Mouse (Mus musculus) myocyte (in vitro differentiated cells): ENCODE results near the gene Gm17584. TPM values are rescaled to one million over a fixed set of nuclear protein-coding genes. Genes with fewer than 3 reads are reported as not detected.
"Not testable (repeated sequence)": the region's sequence is repeated elsewhere in the genome, so short reads cannot be mapped to it uniquely, and the experiment has no call there.

Experiments used
- H3K27me3 ChIP-seq: one replicate; pipeline ENCODE4 v1.6.1; 2011; ENCODE audit not compliant: control insufficient read depth, insufficient read depth, insufficient read length
- H3K36me3 ChIP-seq: one replicate; pipeline ENCODE4 v1.6.1; 2011; ENCODE audit not compliant: control insufficient read depth, insufficient read depth
- H3K4me2 ChIP-seq: one replicate; pipeline ENCODE4 v1.6.1; 2011; ENCODE audit warnings: low read depth, control low read depth
- H3K4me3 ChIP-seq: one replicate; pipeline ENCODE4 v1.5.1; 2011; ENCODE audit warnings: mild to moderate bottlenecking, control low read depth, moderate library complexity
- H3K79me2 ChIP-seq: one replicate; pipeline ENCODE4 v1.6.1; 2011; ENCODE audit not compliant: control insufficient read depth, insufficient read depth
- H3ac ChIP-seq: one replicate; pipeline ENCODE4 v1.6.1; 2011; ENCODE audit not compliant: control insufficient read depth, insufficient read length
- polyA plus RNA-seq: library from polyadenylated mRNA; unstranded; fragments of >200 nt; fragmentation: generic; extraction: Trizol; gene quantifications from one replicate; pipeline ENCODE4 v1.2.1, GENCODE M21; 2012; ENCODE audit warnings: missing spikeins

Gene Gm17584
- not detected for polyA plus RNA-seq

GRCm38 (mm10) chrX:124500263-124500662 lies at the start of gene Gm17584:
Gene Gm17584, plus strand, starts transcription at chrX:124500563.
- H3ac ChIP-seq, H3K27me3 ChIP-seq, H3K4me3 ChIP-seq, H3K4me2 ChIP-seq, H3K79me2 ChIP-seq, H3K36me3 ChIP-seq: not testable (repeated sequence)

Other genes starting within 250 kb of the Gm17584 start
- gene Gm17469, start 129.3 kb downstream of the Gm17584 start, polyA plus RNA-seq = not detected